Mouse (Mus musculus) kidney, adult 2 months (tissue): ENCODE data around the gene Catsperg1. TPM values are rescaled to one million over a fixed set of nuclear protein-coding genes. Genes with fewer than 3 reads are reported as not detected.
A peak's percentile ranks its signal among the peaks of the same experiment; 100 is the strongest.
"Not testable (repeated sequence)": the region's sequence is repeated elsewhere in the genome, so short reads cannot be mapped to it uniquely, and the experiment has no call there.

Experiments used
- DNase-seq: peaks from one replicate; pipeline ENCODE4 v3.0.0; 2021
- H3K27ac ChIP-seq: fragments of 200-500 bp; 2 replicates; pipeline ENCODE4 v1.5.1; 2012; ENCODE audit warnings: low read depth, low read length, control low read depth, inconsistent platforms; ENCODE audit not compliant: insufficient read depth
- H3K27me3 ChIP-seq: fragments of 200-500 bp; replicated peaks from 2 replicates; pipeline ENCODE4 v1.6.1; 2012; ENCODE audit warnings: mild to moderate bottlenecking, moderate library complexity, low read length, inconsistent platforms; ENCODE audit not compliant: control insufficient read depth, insufficient read depth
- H3K36me3 ChIP-seq: fragments of 200-500 bp; 2 replicates; pipeline ENCODE4 v1.6.1; 2012; ENCODE audit warnings: mild to moderate bottlenecking, moderate library complexity, low read length, inconsistent platforms; ENCODE audit not compliant: control insufficient read depth, insufficient read depth
- H3K4me1 ChIP-seq: fragments of 200-500 bp; 2 replicates; pipeline ENCODE4 v1.6.1; 2011; ENCODE audit warnings: low read length; ENCODE audit not compliant: control insufficient read depth, insufficient read depth
- H3K4me3 ChIP-seq: fragments of 200-500 bp; 2 replicates; pipeline ENCODE4 v1.5.1; 2011; ENCODE audit warnings: mild to moderate bottlenecking, low read depth, low read length, control low read depth; ENCODE audit not compliant: insufficient read depth
- CTCF ChIP-seq: fragments of 200-500 bp; conservative IDR thresholded peaks from 2 replicates; pipeline ENCODE4 v1.5.1; 2011; ENCODE audit warnings: low read depth, mild to moderate bottlenecking, control low read depth, low read length, moderate library complexity, mixed read lengths; ENCODE audit not compliant: insufficient read depth, insufficient read length
- POLR2A ChIP-seq: fragments of 200-500 bp; IDR thresholded peaks from one replicate; pipeline ENCODE4 v1.6.1; 2011; ENCODE audit warnings: low read depth, low read length, control low read depth
- WGBS: fragments of 180-500 bp; shearing (Covaris S2); methylation state at CpG from one replicate; pipeline ENCODE4 v1.1.7; 2018; 5-methylcytosine and 5-hydroxymethylcytosine counted together
- polyA plus RNA-seq: library from polyadenylated mRNA; depleted of rRNA; stranded (reverse); fragments of >200 nt; gene quantifications from 2 replicates; pipeline ENCODE4 v1.2.3, GENCODE M21; 2012

Gene Catsperg1
- polyA plus RNA-seq, 1 experiment = 1.1 TPM

DNA sequence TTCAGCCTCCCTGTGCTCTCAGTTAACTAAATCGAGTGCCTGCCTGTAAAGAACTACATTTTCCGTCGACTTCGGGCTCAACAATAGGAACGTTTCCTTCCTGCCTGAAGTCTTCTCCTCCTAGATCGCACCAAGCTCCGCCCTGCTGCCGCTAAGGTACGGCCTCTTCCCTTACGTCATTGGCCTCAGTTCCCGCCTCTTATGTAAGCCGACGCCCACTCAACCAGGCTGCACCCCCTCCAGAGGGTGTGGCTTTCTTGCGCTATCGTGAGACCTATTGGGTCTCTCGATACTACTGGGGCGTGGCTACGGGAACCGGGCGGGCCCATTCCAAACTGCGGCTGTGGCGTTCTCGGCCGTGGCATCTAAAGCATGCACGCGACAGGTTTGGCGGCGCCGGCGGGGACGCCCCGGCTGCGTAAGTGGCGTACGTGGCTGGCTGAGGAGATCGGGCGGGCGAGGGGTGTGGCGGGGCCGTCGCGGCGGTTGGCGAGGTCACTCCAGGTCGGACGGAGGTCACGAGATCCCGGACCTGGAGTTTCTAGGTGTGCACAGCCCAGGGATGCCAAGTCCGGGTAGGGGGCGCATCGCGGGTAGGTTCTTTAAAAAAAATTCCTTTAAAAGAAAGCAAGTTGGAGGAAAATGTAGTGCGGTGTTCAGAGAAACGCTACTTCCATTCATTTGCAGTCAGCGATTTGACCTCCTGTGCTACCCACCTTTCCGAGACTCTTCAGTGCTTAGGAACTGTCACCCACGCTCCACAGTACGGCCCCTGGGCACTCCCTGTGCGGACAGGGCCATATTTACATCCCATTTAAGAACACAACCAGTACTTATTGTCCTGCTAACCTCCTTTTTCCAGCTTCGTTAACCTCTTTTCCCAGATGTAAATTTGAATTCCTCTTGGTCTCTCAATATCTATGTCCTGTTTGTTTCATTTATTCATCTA is 24.5 kb upstream of the Catsperg1 start, which contains the start of gene Yif1b:
Yif1b (plus strand) TSS at position 311 of the 949 bp plus-strand sequence.
- peak; percentile 45 for TF ChIP-seq POLR2A
- no peak for TF ChIP-seq CTCF
- Histone ChIP-seq H3K36me3 (no peaks in the 10 kb centered on the region), H3K4me1 (peaks cover 9% of the 10 kb centered on the region), H3K27ac (peak within 1 kb of the TSS; percentile 77), H3K4me3 (peak within 1 kb of the TSS; percentile 77), H3K27me3 (no peaks in the 10 kb centered on the region)
- under 1% methylated on average over 60 of the region's 60 CpGs for WGBS
- DNase-seq = peak; percentile 99

- DNase-seq, H3K36me3 ChIP-seq, H3K27me3 ChIP-seq, H3K4me1 ChIP-seq: not testable (repeated sequence)
- H3K27ac ChIP-seq = peak overlapping the region; percentile 77
- H3K4me3 ChIP-seq = peak overlapping the region; percentile 39
- WGBS = 26% methylated on average over 6 of the region's 6 CpGs
Measured at GRCm38 (mm10) chr7:29237596-29237995, 23.8 kb upstream of the Catsperg1 start.

- Histone ChIP-seq H3K4me1 (peaks cover 9% of the 10 kb centered on the region), H3K27ac (no peak overlapping the region), H3K36me3 (no peaks in the 10 kb centered on the region), H3K4me3 (no peak overlapping the region), H3K27me3 (no peaks in the 10 kb centered on the region)
- TF ChIP-seq POLR2A = no peak
- no peak for TF ChIP-seq CTCF
- no peak for DNase-seq
- WGBS = 67% methylated on average over 4 of the region's 4 CpGs
Measured at GRCm38 (mm10) chr7:29236593-29236992, 22.8 kb upstream of the Catsperg1 start.

- TF ChIP-seq POLR2A = no peak
- TF ChIP-seq CTCF = peak; percentile 26; the same call in 1 of the 2 replicates
- peaks cover 9% of the 10 kb centered on the region for H3K4me1 ChIP-seq
- H3K36me3 ChIP-seq = no peaks in the 10 kb centered on the region
- no peak for DNase-seq
- no peak overlapping the region for H3K27ac ChIP-seq
- H3K27me3 ChIP-seq = no peaks in the 10 kb centered on the region
- H3K4me3 ChIP-seq = no peak overlapping the region
- 84% methylated on average over 5 of the region's 5 CpGs for WGBS
Measured at GRCm38 (mm10) chr7:29234661-29235060, 20.8 kb upstream of the Catsperg1 start.

DNA sequence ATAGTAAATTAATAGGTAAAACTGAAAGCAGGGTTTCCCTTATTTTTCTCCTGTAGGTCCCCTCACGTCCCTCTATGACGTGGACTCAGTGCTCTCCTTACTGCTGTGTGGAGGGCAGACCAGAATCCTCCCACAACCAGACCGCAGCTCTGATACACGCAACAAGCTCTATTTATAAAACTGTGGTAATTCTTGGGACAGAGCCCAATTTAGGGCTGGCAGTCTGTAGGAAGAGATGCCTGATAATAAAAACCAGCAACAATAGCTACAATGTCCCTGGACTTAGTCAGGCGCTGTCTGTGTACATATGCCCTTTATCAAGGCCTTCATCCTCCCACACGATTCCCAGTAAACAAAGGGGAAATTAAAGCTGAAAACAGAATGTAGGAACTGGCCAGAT is 19.9 kb upstream of the Catsperg1 start:
- H3K36me3 ChIP-seq = no peaks in the 10 kb centered on the region
- 68% methylated on average over 6 of the region's 6 CpGs for WGBS
- no peak for DNase-seq
- no peak overlapping the region for H3K27ac ChIP-seq
- no peaks in the 10 kb centered on the region for H3K27me3 ChIP-seq
- no peak for TF ChIP-seq CTCF
- no peak for TF ChIP-seq POLR2A
- H3K4me1 ChIP-seq = peaks cover 2% of the 10 kb centered on the region; the same call in 1 of the 2 replicates
- H3K4me3 ChIP-seq = no peak overlapping the region

DNA sequence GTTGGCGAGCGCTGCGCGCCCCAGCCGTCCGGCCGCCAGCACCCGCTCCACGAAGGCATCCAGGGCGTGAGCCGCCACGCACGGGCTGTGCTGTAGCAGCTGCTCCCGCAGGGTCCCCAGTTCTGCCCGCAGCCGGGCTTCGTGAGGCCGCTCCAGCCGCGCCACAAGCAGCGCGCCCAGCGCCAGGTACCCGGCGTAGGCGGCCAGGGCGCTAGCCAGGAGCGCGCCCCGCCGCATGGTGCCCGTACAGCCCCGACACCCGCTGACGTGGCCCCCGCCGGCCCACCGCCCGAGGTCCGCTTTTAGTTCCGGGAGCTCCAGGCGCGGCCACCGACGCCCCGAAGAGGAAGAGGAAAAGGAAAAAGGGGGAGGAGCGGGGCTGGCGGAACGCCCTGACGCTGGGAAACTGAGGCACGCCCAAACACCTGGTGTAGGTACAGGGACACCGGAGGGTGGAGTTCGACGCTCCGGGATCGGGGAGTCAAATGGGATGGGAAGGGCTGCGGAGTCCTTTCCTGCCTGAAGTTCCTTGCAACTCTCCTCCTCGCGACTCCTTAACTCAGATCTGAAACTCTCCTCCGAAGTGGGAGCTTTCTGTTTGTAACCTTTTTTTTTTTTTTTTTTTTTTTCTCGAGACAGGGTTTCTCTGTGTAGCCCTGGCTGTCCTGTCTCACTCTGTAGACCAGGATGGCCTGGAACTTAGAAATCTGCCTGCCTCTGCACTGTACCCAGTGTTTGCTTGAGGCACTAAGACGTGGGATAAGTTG is 18.6 kb upstream of the Catsperg1 start, which contains the start of gene Kcnk6:
Kcnk6 (minus strand) TSS at position 269 of the 767 bp plus-strand sequence.
- Histone ChIP-seq H3K4me1 (no peaks in the 10 kb centered on the region), H3K4me3 (peak within 1 kb of the TSS; percentile 57), H3K27ac (0 out of 2 replicates have a peak within 1 kb of the TSS, but pooled peaks have one; percentile 12), H3K36me3 (no peaks in the 10 kb centered on the region), H3K27me3 (no peaks in the 10 kb centered on the region)
- peak; percentile 52 for DNase-seq
- 2% methylated on average over 62 of the region's 62 CpGs for WGBS
- no peak for TF ChIP-seq POLR2A
- TF ChIP-seq CTCF = no peak

GRCm38 (mm10) chr7:29231517-29231916 is 17.7 kb upstream of the Catsperg1 start:
- 49% methylated on average over 3 of the region's 3 CpGs for WGBS

More at GRCm38 (mm10) chr7:29231517-29231916, 17.7 kb upstream of the Catsperg1 start:
- TF ChIP-seq CTCF (no peak), POLR2A (no peak)
- Histone ChIP-seq H3K36me3 (no peaks in the 10 kb centered on the region), H3K4me1 (no peaks in the 10 kb centered on the region), H3K27me3 (no peaks in the 10 kb centered on the region), H3K4me3 (peak overlapping the region; percentile 57), H3K27ac (no peak overlapping the region)
- no peak for DNase-seq
